Mouse (Mus musculus) embryonic fibroblast, embryonic 13.5 days (primary cell): ENCODE data around the gene Kansl1.

Source experiments
- CTCF ChIP-seq: IDR thresholded peaks from 2 replicates; pipeline ENCODE4 v1.5.1; 2011; ENCODE audit warnings: mild to moderate bottlenecking, control low read depth, low read length, moderate library complexity, borderline replicate concordance; ENCODE audit not compliant: insufficient read depth
- POLR2A ChIP-seq: IDR thresholded peaks from 2 replicates; pipeline ENCODE4 v1.6.1; 2011; ENCODE audit warnings: low read depth, mild to moderate bottlenecking, control low read depth, low read length, moderate library complexity

- TF ChIP-seq POLR2A: no peak
- no peak for TF ChIP-seq CTCF
Measured at GRCm38 (mm10) chr11:104316685-104317400, 151.8 kb downstream of the Kansl1 start.
